Mouse (Mus musculus): ENCODE results near the gene Clec4g.

Clec4g gene

GRCm38 (mm10) chr8:3679236-3679635 lies 41.2 kb downstream of the Clec4g start:
- no peak for DNase-seq (ENCODE audit: low spot score in 2 of 2)

DNA sequence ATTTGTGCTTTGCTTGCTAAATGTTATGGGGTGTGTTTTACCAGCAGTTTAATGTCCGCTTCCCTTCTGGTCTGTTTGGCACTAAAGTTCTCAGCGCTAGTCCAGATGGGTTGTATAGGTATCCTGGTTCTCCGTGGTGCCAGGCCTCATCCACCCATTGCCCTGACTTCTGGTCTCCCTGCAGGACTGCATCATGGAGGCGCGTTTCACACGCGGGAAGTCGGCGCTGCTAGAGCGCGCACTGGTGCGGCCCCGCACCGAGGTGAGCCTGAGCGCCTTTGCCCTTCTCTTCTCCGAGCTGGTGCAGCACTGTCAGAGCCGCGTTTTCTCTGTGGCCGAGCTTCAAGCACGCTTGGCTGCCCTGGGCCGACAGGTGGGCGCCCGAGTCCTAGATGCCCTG lies 41.6 kb downstream of the Clec4g start:
- DNase-seq (ENCODE audit: low spot score in 2 of 2), result no peak

- no peak for DNase-seq (ENCODE audit: low spot score in 2 of 2)
Measured at GRCm38 (mm10) chr8:3676993-3677579, 43.4 kb downstream of the Clec4g start.

DNA sequence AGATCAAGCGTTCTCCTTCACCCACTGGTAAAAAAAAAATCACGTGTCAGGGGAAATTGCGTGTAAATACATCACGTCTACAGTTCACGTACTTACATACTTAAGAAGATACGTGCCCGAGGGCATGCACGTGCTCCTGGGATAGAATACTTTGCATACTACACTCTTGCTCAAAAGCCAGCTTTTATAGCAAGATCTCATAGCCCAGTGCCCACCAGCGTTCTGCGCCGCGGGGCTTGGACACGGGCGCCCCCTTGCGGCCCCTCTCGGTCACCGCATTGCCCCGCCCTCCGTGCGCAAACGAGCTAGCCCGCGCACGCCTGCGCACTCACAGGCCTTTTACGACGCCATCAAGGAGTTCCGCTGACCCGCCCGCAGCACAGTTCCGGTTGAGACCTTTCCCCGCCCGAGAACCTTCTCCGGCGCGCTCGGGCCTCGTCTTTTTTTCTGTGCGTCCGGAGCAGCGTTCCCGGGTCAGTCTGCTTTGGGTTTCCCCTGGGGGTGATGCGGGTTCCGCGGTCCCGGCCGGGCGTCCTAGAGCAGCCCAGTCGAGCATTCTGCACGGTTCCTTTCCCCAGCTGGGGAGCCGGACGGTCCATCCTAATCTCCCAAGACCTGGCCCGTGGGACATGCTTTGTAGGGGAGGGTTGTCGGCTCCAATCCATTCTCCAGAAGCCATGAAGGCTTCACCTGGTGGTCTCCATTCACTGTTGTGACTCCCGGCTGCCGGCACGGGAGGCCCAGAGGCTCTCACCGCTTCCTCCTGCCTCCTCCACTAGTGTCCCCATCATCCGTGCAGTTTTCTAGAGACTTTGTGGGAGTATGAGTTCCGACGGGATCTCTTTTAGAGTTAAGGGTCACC lies 44.1 kb downstream of the Clec4g start, which contains the start of gene Trappc5:
Gene Trappc5, plus strand, starts transcription at position 169 of the 862 bp plus-strand sequence.
- DNase-seq (ENCODE audit: low spot score in 2 of 2), result peak; percentile 86 to 91

GRCm38 (mm10) chr8:3674671-3675070 lies 45.8 kb downstream of the Clec4g start:
- DNase-seq (ENCODE audit: low spot score in 2 of 2), result no peak

DNA sequence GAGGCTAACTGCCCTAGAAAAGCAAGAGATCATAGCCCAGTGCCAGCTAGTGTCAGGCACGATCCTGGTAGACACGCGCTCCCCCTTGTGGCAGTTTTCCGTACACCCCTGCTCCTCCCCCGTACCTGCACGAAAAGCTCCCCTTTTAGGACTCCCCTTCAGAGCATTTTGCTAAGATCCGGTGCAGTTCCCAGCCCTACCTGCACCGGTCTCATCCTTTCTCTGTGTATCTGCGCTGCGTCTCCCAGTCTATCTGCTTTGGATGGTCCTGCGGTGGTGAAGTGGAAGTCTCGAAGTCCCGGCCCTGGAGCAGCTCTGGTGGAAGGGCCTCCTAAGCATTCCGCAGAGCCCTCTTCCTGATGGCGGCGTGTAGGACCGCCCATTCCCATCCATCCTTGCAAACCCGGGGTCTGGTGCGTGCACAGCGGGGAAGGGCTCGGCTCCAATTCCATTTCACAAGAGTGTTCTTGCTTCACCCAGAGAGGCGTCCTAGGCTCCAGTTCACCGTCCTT lies 48.4 kb downstream of the Clec4g start, which contains the start of gene Fcor:
Gene Fcor, minus strand, starts transcription at position 383 of the 512 bp plus-strand sequence.
- DNase-seq (ENCODE audit: low spot score in 2 of 2), result peak; percentile 72 to 76

DNA sequence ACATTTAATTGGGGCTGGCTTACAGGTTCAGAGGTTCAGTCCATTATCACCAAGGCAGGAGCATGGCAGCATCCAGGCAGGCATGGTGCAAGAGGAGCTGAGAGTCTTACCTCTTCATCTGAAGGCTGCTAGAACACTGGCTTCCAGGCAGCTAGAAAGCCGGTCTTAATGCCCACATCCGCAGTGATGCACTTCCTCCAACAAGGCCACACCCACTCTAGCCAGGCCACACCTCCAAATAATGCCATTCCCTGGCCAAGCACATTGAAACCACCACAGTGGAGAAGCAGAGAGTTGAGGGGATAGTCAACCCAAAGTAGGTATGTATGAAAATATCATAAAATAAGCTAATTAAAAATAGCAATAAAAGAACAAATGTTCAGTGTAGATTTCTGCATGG lies 50.1 kb downstream of the Clec4g start:
- DNase-seq (ENCODE audit: low spot score in 2 of 2), result peak in 1 of 2 experiments; percentile 11

DNA sequence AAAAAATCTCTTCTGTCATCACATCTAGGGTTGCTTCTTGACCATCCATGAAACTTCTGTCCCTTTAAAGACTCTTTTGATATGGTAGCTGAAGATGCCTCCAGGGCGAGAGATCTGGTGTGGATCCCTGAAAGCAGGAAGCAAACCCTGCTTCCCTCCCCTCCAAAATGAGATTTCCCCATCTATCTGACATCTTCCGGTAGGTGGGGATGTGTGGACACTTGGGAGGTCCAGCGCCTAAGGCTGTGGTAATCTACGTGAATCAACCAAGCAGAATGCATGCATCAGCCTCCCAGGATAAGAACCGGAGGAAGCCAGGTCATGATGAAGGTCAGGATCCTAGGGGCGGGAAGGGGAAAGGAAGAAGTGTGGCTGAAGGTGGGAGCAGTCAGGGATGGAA lies 54.9 kb downstream of the Clec4g start, which contains the start of gene Mcemp1:
Gene Mcemp1, plus strand, starts transcription at position 248 of the 400 bp plus-strand sequence.
- DNase-seq (ENCODE audit: low spot score in 2 of 2), result no peak

GRCm38 (mm10) chr8:3664405-3664804 lies 56.0 kb downstream of the Clec4g start:
- no peak for DNase-seq (ENCODE audit: low spot score in 2 of 2)

GRCm38 (mm10) chr8:3660889-3661288 lies 59.6 kb downstream of the Clec4g start:
- no peak for DNase-seq (ENCODE audit: low spot score in 2 of 2)

Measured in urinary bladder, adult 18-20 months (tissue).